Mouse (Mus musculus) stomach, embryonic 15.5 days (tissue): ENCODE results near the gene Rpl10a. TPM values are rescaled to one million over a fixed set of nuclear protein-coding genes. Genes with fewer than 3 reads are reported as not detected.
"Not testable (repeated sequence)": the region's sequence is repeated elsewhere in the genome, so short reads cannot be mapped to it uniquely, and the experiment has no call there.

Source experiments
- ATAC-seq: fragments of 200-750 bp; cut with Nextera tagmentation; 2 replicates; pipeline ENCODE4 v1.8.0; 2017; ENCODE audit warnings: low read depth, moderate number of reproducible peaks, moderate TSS enrichment; ENCODE audit not compliant: insufficient read depth, low FRiP score
- H3K27ac ChIP-seq: fragments of 300-500 bp; sonication (generic); 2 replicates; pipeline ENCODE4 v1.5.1; 2015; ENCODE audit warnings: mild to moderate bottlenecking, inconsistent platforms
- H3K27me3 ChIP-seq: fragments of 300-500 bp; sonication (generic); replicated peaks from 2 replicates; pipeline ENCODE4 v1.6.1; 2015; ENCODE audit warnings: inconsistent platforms
- H3K36me3 ChIP-seq: fragments of 300-500 bp; sonication (generic); 2 replicates; pipeline ENCODE4 v1.6.1; 2015; ENCODE audit warnings: inconsistent platforms
- H3K4me1 ChIP-seq: fragments of 300-500 bp; sonication (generic); 2 replicates; pipeline ENCODE4 v1.6.1; 2015; ENCODE audit warnings: inconsistent platforms
- H3K4me2 ChIP-seq: fragments of 300-500 bp; sonication (generic); 2 replicates; pipeline ENCODE4 v1.6.1; 2015; ENCODE audit warnings: mild to moderate bottlenecking, inconsistent platforms
- H3K4me3 ChIP-seq: fragments of 300-500 bp; sonication (generic); replicated peaks from 2 replicates; pipeline ENCODE4 v1.5.1; 2015; ENCODE audit warnings: inconsistent platforms
- H3K9ac ChIP-seq: fragments of 300-500 bp; sonication (generic); 2 replicates; pipeline ENCODE4 v1.6.1; 2015; ENCODE audit warnings: inconsistent platforms
- H3K9me3 ChIP-seq: fragments of 300-500 bp; sonication (generic); 2 replicates; pipeline ENCODE4 v1.6.1; 2016; ENCODE audit warnings: inconsistent platforms
- WGBS: fragments of 180-500 bp; shearing (Covaris S2); methylation state at CpG from one replicate; pipeline ENCODE4 v1.1.7; 2015; 5-methylcytosine and 5-hydroxymethylcytosine counted together
- polyA plus RNA-seq: library from polyadenylated mRNA; unstranded; fragments of >200 nt; fragmentation: Nextera tagmentation; extraction: Ambion mirVana; gene quantifications from 2 replicates; pipeline ENCODE4 v1.2.1, GENCODE M21; 2015

Rpl10a gene
- polyA plus RNA-seq, 1 experiment from 2014 or later: 490 TPM

- H3K27ac ChIP-seq: no peak overlapping the region
- WGBS: 76% methylated on average over 5 of the region's 5 CpGs
- no peak for ATAC-seq
These were observed 16.7 kb upstream of the Rpl10a start for GRCm38 (mm10) chr17:28311366-28312132.

GRCm38 (mm10) chr17:28312232-28313211 lies 15.7 kb upstream of the Rpl10a start:
- Histone ChIP-seq H3K4me3 (peak overlapping the region; percentile 90), H3K9ac (no peak overlapping the region; the same call in 1 of the 2 replicates), H3K9me3 (no peaks in the 10 kb centered on the region), H3K27ac (peak overlapping the region; percentile 73), H3K4me2 (peak overlapping the region; percentile 83), H3K36me3 (peaks cover 16% of the 10 kb centered on the region), H3K4me1 (peaks cover 15% of the 10 kb centered on the region), H3K27me3 (no peaks in the 10 kb centered on the region)
- 22% methylated on average over 17 of the region's 17 CpGs for WGBS
- ATAC-seq: peak; percentile 0; the same call in 1 of the 2 replicates

More at GRCm38 (mm10) chr17:28311366-28312132, 16.7 kb upstream of the Rpl10a start:
- H3K4me2 ChIP-seq: no peak overlapping the region
- peaks cover 7% of the 10 kb centered on the region; the same call in 1 of the 2 replicates for H3K36me3 ChIP-seq
- H3K4me3 ChIP-seq: no peak overlapping the region
- no peaks in the 10 kb centered on the region for H3K9me3 ChIP-seq
- H3K27me3 ChIP-seq: no peaks in the 10 kb centered on the region
- H3K4me1 ChIP-seq: peaks cover 15% of the 10 kb centered on the region
- no peak overlapping the region for H3K9ac ChIP-seq

- Histone ChIP-seq H3K4me2 (peak within 1 kb of the TSS; percentile 83), H3K4me3 (peak within 1 kb of the TSS; percentile 90), H3K9ac (peak within 1 kb of the TSS; percentile 92), H3K27ac (peak within 1 kb of the TSS; percentile 96), H3K4me1 (peaks cover 15% of the 10 kb centered on the region), H3K27me3 (no peaks in the 10 kb centered on the region), H3K36me3 (peaks cover 20% of the 10 kb centered on the region), H3K9me3 (no peaks in the 10 kb centered on the region)
- peak; percentile 98 for ATAC-seq
- whole genome bisulfite sequencing: under 1% methylated on average over 65 of the region's 69 CpGs
These were observed 14.9 kb upstream of the Rpl10a start, which contains the start of gene Fance for GRCm38 (mm10) chr17:28313212-28313879. Gene Fance (plus strand): TSS chr17:28313519.

- H3K9me3 ChIP-seq: no peaks in the 10 kb centered on the region
- peak overlapping the region; percentile 96 for H3K27ac ChIP-seq
- under 1% methylated on average over 11 of the region's 11 CpGs for WGBS
- H3K36me3 ChIP-seq: peaks cover 22% of the 10 kb centered on the region
- H3K4me1 ChIP-seq: peaks cover 11% of the 10 kb centered on the region; the same call in 1 of the 2 replicates
- no peaks in the 10 kb centered on the region for H3K27me3 ChIP-seq
- peak overlapping the region; percentile 83 for H3K4me2 ChIP-seq
- ATAC-seq: peak; percentile 11
- H3K9ac ChIP-seq: peak overlapping the region; percentile 92
- H3K4me3 ChIP-seq: peak overlapping the region; percentile 90
These were observed 14.4 kb upstream of the Rpl10a start for GRCm38 (mm10) chr17:28313880-28314225.

- Histone ChIP-seq H3K4me2 (no peak overlapping the region), H3K4me3 (no peak overlapping the region), H3K27ac (no peak overlapping the region), H3K9me3 (no peaks in the 10 kb centered on the region), H3K9ac (no peak overlapping the region), H3K27me3 (no peaks in the 10 kb centered on the region), H3K4me1 (peaks cover 11% of the 10 kb centered on the region; the same call in 1 of the 2 replicates), H3K36me3 (peaks cover 34% of the 10 kb centered on the region)
- 86% methylated on average over 20 of the region's 20 CpGs for WGBS
- ATAC-seq: no peak
These were observed 12.6 kb upstream of the Rpl10a start for GRCm38 (mm10) chr17:28315611-28316160.

GRCm38 (mm10) chr17:28316476-28316875 lies 11.8 kb upstream of the Rpl10a start:
- H3K9ac ChIP-seq: no peak overlapping the region
- H3K36me3 ChIP-seq: peaks cover 35% of the 10 kb centered on the region
- no peak for ATAC-seq
- no peaks in the 10 kb centered on the region for H3K9me3 ChIP-seq
- WGBS: 94% methylated on average over 9 of the region's 9 CpGs
- H3K27ac ChIP-seq: no peak overlapping the region
- H3K4me1 ChIP-seq: peaks cover 11% of the 10 kb centered on the region; the same call in 1 of the 2 replicates
- H3K27me3 ChIP-seq: no peaks in the 10 kb centered on the region
- no peak overlapping the region for H3K4me3 ChIP-seq
- H3K4me2 ChIP-seq: no peak overlapping the region

GRCm38 (mm10) chr17:28317091-28317490 lies 11.2 kb upstream of the Rpl10a start:
- Histone ChIP-seq H3K4me2 (no peak overlapping the region), H3K36me3 (peaks cover 35% of the 10 kb centered on the region), H3K4me3 (no peak overlapping the region), H3K4me1 (peaks cover 11% of the 10 kb centered on the region; the same call in 1 of the 2 replicates), H3K9me3 (no peaks in the 10 kb centered on the region), H3K27ac (no peak overlapping the region), H3K27me3 (no peaks in the 10 kb centered on the region), H3K9ac (no peak overlapping the region)
- WGBS: 66% methylated on average over 8 of the region's 8 CpGs
- ATAC-seq: no peak

- Histone ChIP-seq H3K9me3 (no peaks in the 10 kb centered on the region), H3K4me2 (no peak overlapping the region), H3K36me3 (peaks cover 41% of the 10 kb centered on the region), H3K9ac (no peak overlapping the region), H3K4me1 (peaks cover 11% of the 10 kb centered on the region; the same call in 1 of the 2 replicates), H3K4me3 (no peak overlapping the region), H3K27ac (no peak overlapping the region), H3K27me3 (no peaks in the 10 kb centered on the region)
- 81% methylated on average over 9 of the region's 9 CpGs for WGBS
- ATAC-seq: no peak
These were observed 10.5 kb upstream of the Rpl10a start for GRCm38 (mm10) chr17:28317725-28318124.

- no peak for ATAC-seq
- H3K36me3 ChIP-seq: peaks cover 51% of the 10 kb centered on the region
- no peak overlapping the region for H3K4me2 ChIP-seq
- no peaks in the 10 kb centered on the region for H3K9me3 ChIP-seq
- 89% methylated on average over 4 of the region's 4 CpGs for WGBS
- H3K27me3 ChIP-seq: no peaks in the 10 kb centered on the region
- H3K4me3 ChIP-seq: no peak overlapping the region
- no peak overlapping the region for H3K27ac ChIP-seq
- H3K4me1 ChIP-seq: 0 out of 2 replicates have a peak, but pooled peaks cover under 1% of the 10 kb centered on the region
- no peak overlapping the region for H3K9ac ChIP-seq
These were observed 6.6 kb upstream of the Rpl10a start for GRCm38 (mm10) chr17:28321700-28322099.

- Histone ChIP-seq H3K9ac (no peak overlapping the region), H3K4me1 (peaks cover 15% of the 10 kb centered on the region), H3K36me3 (peaks cover 37% of the 10 kb centered on the region), H3K27me3 (no peaks in the 10 kb centered on the region), H3K27ac (no peak overlapping the region), H3K4me3 (no peak overlapping the region), H3K9me3 (no peaks in the 10 kb centered on the region), H3K4me2 (no peak overlapping the region)
- WGBS: 83% methylated on average over 8 of the region's 8 CpGs
- ATAC-seq: no peak
These were observed 4.5 kb upstream of the Rpl10a start for GRCm38 (mm10) chr17:28323786-28324185.

GRCm38 (mm10) chr17:28324416-28324815 lies 3.9 kb upstream of the Rpl10a start:
- not testable (repeated sequence) for ATAC-seq

More at GRCm38 (mm10) chr17:28324416-28324815, 3.9 kb upstream of the Rpl10a start:
- not testable (repeated sequence) for H3K9me3 ChIP-seq, H3K4me3 ChIP-seq, H3K9ac ChIP-seq, H3K27me3 ChIP-seq, H3K27ac ChIP-seq, H3K4me2 ChIP-seq
- peaks cover 15% of the 10 kb centered on the region for H3K4me1 ChIP-seq
- peaks cover 31% of the 10 kb centered on the region for H3K36me3 ChIP-seq
- 90% methylated on average over 7 of the region's 7 CpGs for WGBS
